Comparison of ENCODE assay signal across 8 mouse cellular contexts in genomic region chr6:43665677-43666546, GRCm38 (mm10). TPM values are rescaled to one million over a fixed set of nuclear protein-coding genes. Genes with fewer than 3 reads are reported as not detected.
A peak's percentile ranks its signal among the peaks of the same experiment; 100 is the strongest.
DNase-seq lines count a peak whose midpoint lies in the region; ATAC-seq and TF ChIP-seq lines count a peak whose summit lies in the region.

Gene Tpk1, minus strand, starts transcription at chr6:43666278.

- H3K4me3 ChIP-seq in G1E (ENCODE audit: low read depth, low read length) = peak within 1 kb of the TSS; percentile 79
- H3K4me3 ChIP-seq in forebrain, embryonic 16.5 days (replicated peaks; ENCODE audit: low read length) = peak within 1 kb of the TSS; percentile 67
- peak within 1 kb of the TSS; percentile 85 for H3K4me3 ChIP-seq in layer of hippocampus, adult 2 months
- H3K4me3 ChIP-seq in lung, embryonic 14.5 days (ENCODE audit: low read depth, low read length) = peak within 1 kb of the TSS; percentile 56
- peak within 1 kb of the TSS; percentile 63 for H3K4me3 ChIP-seq in olfactory bulb, adult 2 months (ENCODE audit: insufficient read depth, low read depth, low read length)
- peak within 1 kb of the TSS; percentile 93 for H3K4me3 ChIP-seq in thymus, adult 2 months (ENCODE audit: control insufficient read depth, insufficient read depth, low read length)

- peaks cover 44% of the 10 kb centered on the region for H3K4me1 ChIP-seq in G1E (ENCODE audit: insufficient read depth, low read depth, low read length)
- peaks cover 4% of the 10 kb centered on the region; the same call in 1 of the 2 replicates for H3K4me1 ChIP-seq in forebrain, embryonic 16.5 days (replicated peaks; ENCODE audit: control insufficient read depth, insufficient read depth, low read length)
- H3K4me1 ChIP-seq in lung, embryonic 14.5 days (ENCODE audit: insufficient read depth) = no peaks in the 10 kb centered on the region
- H3K4me1 ChIP-seq in olfactory bulb, adult 2 months (ENCODE audit: control insufficient read depth, insufficient read depth, low read length) = no peaks in the 10 kb centered on the region
- no peaks in the 10 kb centered on the region for H3K4me1 ChIP-seq in thymus, adult 2 months (replicated peaks; ENCODE audit: control insufficient read depth, insufficient read depth, low read length)

- peak within 1 kb of the TSS; percentile 79 for H3K4me2 ChIP-seq in forebrain, embryonic 16.5 days (ENCODE audit: low read length)
- peak within 1 kb of the TSS; percentile 79 for H3K4me2 ChIP-seq in lung, embryonic 14.5 days

- peak; percentile 81 for ATAC-seq in G1E (ENCODE audit: extremely low read depth, insufficient number of reproducible peaks, low FRiP score, poor library complexity, severe bottlenecking)
- ATAC-seq in forebrain, embryonic 16.5 days = peak; percentile 98
- ATAC-seq in lung, embryonic 14.5 days (ENCODE audit: insufficient read depth) = peak; percentile 98

- peak; percentile 89 for TF ChIP-seq POLR2A in olfactory bulb, adult 2 months (IDR thresholded peaks at IDR 0.05; ENCODE audit: insufficient read depth, low read depth, low read length)
- peak; percentile 84 for TF ChIP-seq POLR2A in thymus, adult 2 months (IDR thresholded peaks at IDR 0.05; ENCODE audit: control insufficient read depth, extremely low read depth, insufficient read depth, low read length, poor library complexity)

- peak within 1 kb of the TSS; percentile 96 for H3K27ac ChIP-seq in forebrain, embryonic 16.5 days (ENCODE audit: low read length)
- peak within 1 kb of the TSS; percentile 98 for H3K27ac ChIP-seq in layer of hippocampus, adult 2 months
- peak within 1 kb of the TSS; percentile 90 for H3K27ac ChIP-seq in lung, embryonic 14.5 days (ENCODE audit: low read depth)
- peak within 1 kb of the TSS; percentile 95 for H3K27ac ChIP-seq in olfactory bulb, adult 2 months (ENCODE audit: insufficient read depth, low read depth, low read length)
- peak within 1 kb of the TSS; percentile 52; the same call in 1 of the 2 replicates for H3K27ac ChIP-seq in thymus, adult 2 months (ENCODE audit: control insufficient read depth, insufficient read depth, low read length)

- H3K36me3 ChIP-seq in G1E (replicated peaks) = peaks cover 21% of the 10 kb centered on the region
- no peaks in the 10 kb centered on the region for H3K36me3 ChIP-seq in forebrain, embryonic 16.5 days (ENCODE audit: control insufficient read depth, insufficient read depth)
- H3K36me3 ChIP-seq in lung, embryonic 14.5 days (ENCODE audit: insufficient read depth) = no peaks in the 10 kb centered on the region
- H3K36me3 ChIP-seq in thymus, adult 2 months (ENCODE audit: control insufficient read depth, insufficient read depth, low read length) = no peaks in the 10 kb centered on the region

- peak; percentile 84 for DNase-seq in G1E (ENCODE audit: low spot score)
- DNase-seq in cerebellum, adult 18-20 months = peak; percentile 93 to 97
- peak; percentile 91 to 94 for DNase-seq in heart, postnatal 36 days
- peak; percentile 93 to 95 for DNase-seq in layer of hippocampus, adult 2 months (ENCODE audit: low spot score in 2 of 2)
- peak; percentile 98 for DNase-seq in lung, embryonic 14.5 days
- peak; percentile 93 for DNase-seq in thymus, adult 2 months

- peak within 1 kb of the TSS; percentile 82 for H3K9ac ChIP-seq in forebrain, embryonic 16.5 days (replicated peaks; ENCODE audit: low read depth, low read length)
- peak within 1 kb of the TSS; percentile 73 for H3K9ac ChIP-seq in lung, embryonic 14.5 days

- WGBS in forebrain, embryonic 16.5 days = under 1% methylated on average over 59 of the region's 63 CpGs
- WGBS in lung, embryonic 14.5 days = under 1% methylated on average over 52 of the region's 63 CpGs
- under 1% methylated on average over 63 of the region's 63 CpGs for WGBS in olfactory bulb, adult 2 months
- WGBS in thymus, adult 2 months = under 1% methylated on average over 63 of the region's 63 CpGs

- no peaks in the 10 kb centered on the region for H3K27me3 ChIP-seq in G1E (ENCODE audit: insufficient read depth, low read length)
- no peaks in the 10 kb centered on the region for H3K27me3 ChIP-seq in forebrain, embryonic 16.5 days (replicated peaks; ENCODE audit: control insufficient read depth, insufficient read depth, low read length)
- H3K27me3 ChIP-seq in lung, embryonic 14.5 days (ENCODE audit: insufficient read depth, low read length) = no peaks in the 10 kb centered on the region
- no peaks in the 10 kb centered on the region for H3K27me3 ChIP-seq in thymus, adult 2 months (ENCODE audit: control insufficient read depth, insufficient read depth, low read length)

- no peak for TF ChIP-seq CTCF in G1E (IDR thresholded peaks at IDR 0.05; ENCODE audit: low read depth, low read length)
- TF ChIP-seq CTCF in layer of hippocampus, adult 2 months (conservative IDR thresholded peaks at IDR 0.05) = peak; percentile 61
- peak; percentile 32; the same call in 1 of the 2 replicates for TF ChIP-seq CTCF in lung, embryonic 14.5 days (IDR thresholded peaks at IDR 0.05; ENCODE audit: low read depth)
- TF ChIP-seq CTCF in olfactory bulb, adult 2 months (IDR thresholded peaks at IDR 0.05; ENCODE audit: insufficient read depth, low read depth, low read length) = no peak
- TF ChIP-seq CTCF in thymus, adult 2 months (IDR thresholded peaks at IDR 0.05; ENCODE audit: borderline replicate concordance, control insufficient read depth, extremely low read depth, insufficient read depth, low read length, poor library complexity) = no peak

- no peaks in the 10 kb centered on the region for H3K9me3 ChIP-seq in G1E (replicated peaks)
- H3K9me3 ChIP-seq in forebrain, embryonic 16.5 days (ENCODE audit: control insufficient read depth, low read length) = no peaks in the 10 kb centered on the region
- H3K9me3 ChIP-seq in lung, embryonic 14.5 days (ENCODE audit: low read depth, low read length) = no peaks in the 10 kb centered on the region

- intact Hi-C loops in heart, postnatal 36 days (cut with DNase I) = loop anchor here (1.0 to 10.0 kb wide), 2 partner anchors 270 to 391 kb away; no protein-coding TSS in a partner anchor

RNA-seq across cellular contexts. Expression of gene Tpk1, which starts in this region (rescaled TPM):
- total RNA-seq in G1E (2014; fragmentation: Nextera tagmentation) (27.5 and 34.7 TPM in 2 replicates), G1E (2017) (10.3 and 10.9 TPM in 2 replicates)
- 2.0 and 2.5 TPM in 2 replicates for polyA plus RNA-seq in G1E (2012)
- polyA plus RNA-seq in forebrain, embryonic 16.5 days (2015; fragmentation: Nextera tagmentation; extraction: Ambion mirVana) = 6.9 and 8.1 TPM in 2 replicates
- total RNA-seq in heart, postnatal 36 days (2021) = 1 to 10 TPM; 2.8 to 2.9 TPM
- 1 to 10 TPM; 2.6 to 3.6 TPM for total RNA-seq in layer of hippocampus, adult 2 months (2021)
- polyA plus RNA-seq in lung, embryonic 14.5 days (2014; fragmentation: Nextera tagmentation; extraction: Ambion mirVana) = 11.6 and 12.4 TPM in 2 replicates
- polyA plus RNA-seq in olfactory bulb, adult 2 months (2012; ENCODE audit: insufficient read depth, insufficient read length, low replicate concordance, missing spikeins) = not detected in 2 replicates
- 3.2 and 3.5 TPM in 2 replicates for polyA plus RNA-seq in thymus, adult 2 months (2012; rRNA removed)

Comparison
In these comparisons a context has a peak if more than half of its experiments do, and no peak if none do; other contexts are left out.
1. Peak in every context shown above with its lines: DNase-seq, ATAC-seq, H3K4me3 ChIP-seq and H3K27ac ChIP-seq.
2. CTCF ChIP-seq: peak in layer of hippocampus, adult 2 months (single experiment) and lung, embryonic 14.5 days (single experiment); none in G1E (single experiment), olfactory bulb, adult 2 months (single experiment) and thymus, adult 2 months (single experiment).